Mouse (Mus musculus) E14TG2a.4 (cell line): ENCODE measurements around the gene Dennd4a.

Experiments used
- CTCF ChIP-seq: conservative IDR thresholded peaks from 2 replicates; pipeline ENCODE4 v1.5.1; 2014; ENCODE audit warnings: low read length
- NANOG ChIP-seq: IDR thresholded peaks from 2 replicates; pipeline ENCODE4 v1.6.1; 2014; ENCODE audit warnings: borderline replicate concordance, low read length, mixed read lengths
- POU5F1 ChIP-seq: IDR thresholded peaks from 2 replicates; pipeline ENCODE4 v1.6.1; 2014; ENCODE audit warnings: low read length, borderline replicate concordance

- TF ChIP-seq CTCF (no peak), POU5F1 (no peak), NANOG (no peak)
These were observed 3.9 kb upstream of the Dennd4a start for GRCm38 (mm10) chr9:64807061-64807808.
